Mouse (Mus musculus): ENCODE data around the gene Iqsec1. TPM values are rescaled to one million over a fixed set of nuclear protein-coding genes. Genes with fewer than 3 reads are reported as not detected.

Iqsec1 gene
- polyA plus RNA-seq, 1 experiment, result 41.7 TPM

DNA sequence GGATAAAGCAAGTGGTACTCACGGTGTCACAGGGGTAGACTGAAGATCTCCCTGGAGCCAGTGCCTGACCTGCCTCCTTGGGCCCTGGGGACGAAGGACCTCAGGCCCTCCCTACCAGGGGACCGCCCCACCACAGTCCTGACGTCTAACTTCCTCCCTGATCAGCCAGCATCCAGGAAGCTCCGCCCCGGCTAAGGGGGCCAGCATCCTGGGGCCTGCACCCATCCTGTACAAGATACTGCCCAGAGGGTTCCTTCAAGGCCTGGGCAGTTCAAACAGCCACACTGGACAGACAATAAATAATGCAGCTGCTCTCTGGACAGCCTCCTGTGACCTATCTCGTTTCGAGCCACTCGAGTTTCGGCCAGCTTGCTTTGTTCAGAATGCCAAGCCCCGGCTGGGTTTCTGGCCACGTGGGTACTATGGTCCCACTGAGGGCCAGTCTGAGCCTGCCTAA is 231.0 kb downstream of the Iqsec1 start:
- TF ChIP-seq POLR2A (IDR thresholded peaks at IDR 0.05; ENCODE audit: insufficient read depth, low read length) (no peak), EP300 (IDR thresholded peaks at IDR 0.05; ENCODE audit: insufficient read depth, low read depth, low read length) (no peak)
- no peaks in the 10 kb centered on the region for H3K27me3 ChIP-seq (ENCODE audit: control insufficient read depth, insufficient read depth, low read length, poor library complexity, severe bottlenecking)
- H3K4me1 ChIP-seq (ENCODE audit: control insufficient read depth, insufficient read depth, low read length), result peaks cover 2% of the 10 kb centered on the region
- H3K36me3 ChIP-seq (ENCODE audit: control insufficient read depth, insufficient read depth, low read length, poor library complexity, severe bottlenecking), result no peaks in the 10 kb centered on the region
- no peak overlapping the region for H3K4me3 ChIP-seq (ENCODE audit: low read depth, low read length)
- H3K27ac ChIP-seq (ENCODE audit: insufficient read depth, low read length), result no peak overlapping the region
- H3K9me3 ChIP-seq (replicated peaks; ENCODE audit: control insufficient read depth, insufficient read depth, low read length, poor library complexity, severe bottlenecking), result no peaks in the 10 kb centered on the region
- no peak overlapping the region for H3K9ac ChIP-seq (ENCODE audit: low read depth, poor library complexity, severe bottlenecking)

DNA sequence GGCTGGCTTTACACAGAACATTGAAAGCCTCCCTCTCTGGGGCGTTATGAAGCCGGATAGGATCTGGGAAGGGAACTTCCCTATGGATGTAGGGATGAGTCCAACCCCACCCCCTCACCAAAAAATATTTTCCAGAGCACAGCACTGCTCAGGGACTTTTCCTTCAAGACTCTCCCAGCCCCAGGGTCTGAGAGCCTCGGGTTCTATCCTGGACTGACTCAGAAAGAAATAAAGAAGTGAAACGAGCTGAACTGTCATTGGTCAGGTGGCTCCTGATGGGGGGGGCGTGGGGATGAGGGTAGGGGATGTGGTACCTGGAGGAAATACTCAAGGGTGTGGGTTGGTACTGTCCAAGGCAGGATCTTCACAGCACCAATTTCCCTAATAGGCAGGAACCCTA is 231.9 kb downstream of the Iqsec1 start:
- H3K9me3 ChIP-seq (replicated peaks; ENCODE audit: control insufficient read depth, insufficient read depth, low read length, poor library complexity, severe bottlenecking), result no peaks in the 10 kb centered on the region
- H3K27ac ChIP-seq (ENCODE audit: insufficient read depth, low read length), result no peak overlapping the region
- no peak overlapping the region for H3K9ac ChIP-seq (ENCODE audit: low read depth, poor library complexity, severe bottlenecking)
- TF ChIP-seq POLR2A (IDR thresholded peaks at IDR 0.05; ENCODE audit: insufficient read depth, low read length) (no peak), CTCF (IDR thresholded peaks at IDR 0.05; ENCODE audit: low read depth, low read length) (no peak), EP300 (IDR thresholded peaks at IDR 0.05; ENCODE audit: insufficient read depth, low read depth, low read length) (no peak)
- no peak overlapping the region for H3K4me3 ChIP-seq (ENCODE audit: low read depth, low read length)
- H3K36me3 ChIP-seq (ENCODE audit: control insufficient read depth, insufficient read depth, low read length, poor library complexity, severe bottlenecking), result no peaks in the 10 kb centered on the region
- H3K27me3 ChIP-seq (ENCODE audit: control insufficient read depth, insufficient read depth, low read length, poor library complexity, severe bottlenecking), result no peaks in the 10 kb centered on the region
- peaks cover 2% of the 10 kb centered on the region for H3K4me1 ChIP-seq (ENCODE audit: control insufficient read depth, insufficient read depth, low read length)

DNA sequence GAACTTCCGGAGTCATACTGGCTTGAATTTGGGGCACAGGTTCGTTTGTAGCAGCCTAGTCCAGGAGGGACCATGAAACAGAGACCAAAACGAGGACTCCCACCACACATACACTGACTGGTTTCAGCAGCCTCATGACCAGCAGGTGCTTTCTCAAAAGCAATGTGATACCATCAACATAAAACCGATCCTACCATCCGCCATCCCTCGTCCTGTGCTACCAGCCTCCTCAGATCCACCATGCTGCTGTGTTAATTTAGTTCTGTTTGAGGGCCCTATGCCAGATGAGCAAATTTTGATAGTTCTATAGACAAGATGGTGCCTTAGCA is 232.9 kb downstream of the Iqsec1 start:
- Histone ChIP-seq H3K36me3 (ENCODE audit: control insufficient read depth, insufficient read depth, low read length, poor library complexity, severe bottlenecking) (no peaks in the 10 kb centered on the region), H3K27ac (ENCODE audit: insufficient read depth, low read length) (no peak overlapping the region), H3K4me1 (ENCODE audit: control insufficient read depth, insufficient read depth, low read length) (peaks cover 2% of the 10 kb centered on the region), H3K4me3 (ENCODE audit: low read depth, low read length) (no peak overlapping the region), H3K9me3 (replicated peaks; ENCODE audit: control insufficient read depth, insufficient read depth, low read length, poor library complexity, severe bottlenecking) (no peaks in the 10 kb centered on the region), H3K27me3 (ENCODE audit: control insufficient read depth, insufficient read depth, low read length, poor library complexity, severe bottlenecking) (no peaks in the 10 kb centered on the region), H3K9ac (ENCODE audit: low read depth, poor library complexity, severe bottlenecking) (no peak overlapping the region)
- TF ChIP-seq POLR2A (IDR thresholded peaks at IDR 0.05; ENCODE audit: insufficient read depth, low read length), result no peak
- TF ChIP-seq CTCF (IDR thresholded peaks at IDR 0.05; ENCODE audit: low read depth, low read length), result no peak
- no peak for TF ChIP-seq EP300 (IDR thresholded peaks at IDR 0.05; ENCODE audit: insufficient read depth, low read depth, low read length)

DNA sequence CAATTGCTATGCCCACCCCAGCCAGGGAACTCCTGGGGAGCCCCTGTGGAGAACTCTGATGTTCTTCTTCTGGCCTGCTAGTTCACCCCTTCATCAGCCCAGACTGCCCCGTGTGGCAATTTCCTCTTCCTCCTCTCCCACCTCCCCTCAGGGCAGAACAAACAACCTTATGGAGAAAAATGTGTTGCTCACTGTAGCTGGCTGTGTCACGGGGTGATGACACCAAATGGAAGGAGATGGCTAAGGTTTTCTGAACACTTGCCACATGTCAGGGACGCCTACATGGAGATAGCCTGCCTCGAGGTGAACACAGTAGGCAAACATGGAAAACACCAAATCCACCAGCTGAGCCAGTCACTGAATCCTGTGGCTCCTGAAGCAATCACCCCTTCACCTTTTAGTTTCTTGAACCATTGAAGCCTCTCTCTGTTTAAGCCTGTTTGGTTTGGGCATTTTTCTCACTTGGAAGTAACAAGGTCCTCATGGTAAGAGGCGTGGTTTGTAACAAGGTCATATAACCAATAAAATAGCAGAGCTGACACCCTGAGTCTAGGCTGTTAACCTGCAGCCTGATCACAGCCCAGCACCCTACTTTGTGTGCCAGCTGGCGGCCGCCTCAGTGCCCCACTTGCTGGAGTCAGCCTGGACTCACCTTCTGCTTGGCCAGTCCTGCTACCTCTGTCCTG is 233.4 kb downstream of the Iqsec1 start:
- H3K9ac ChIP-seq (ENCODE audit: low read depth, poor library complexity, severe bottlenecking), result no peak overlapping the region
- no peaks in the 10 kb centered on the region for H3K36me3 ChIP-seq (ENCODE audit: control insufficient read depth, insufficient read depth, low read length, poor library complexity, severe bottlenecking)
- no peak for TF ChIP-seq POLR2A (IDR thresholded peaks at IDR 0.05; ENCODE audit: insufficient read depth, low read length)
- TF ChIP-seq CTCF (IDR thresholded peaks at IDR 0.05; ENCODE audit: low read depth, low read length), result no peak
- TF ChIP-seq EP300 (IDR thresholded peaks at IDR 0.05; ENCODE audit: insufficient read depth, low read depth, low read length), result no peak
- no peaks in the 10 kb centered on the region for H3K9me3 ChIP-seq (replicated peaks; ENCODE audit: control insufficient read depth, insufficient read depth, low read length, poor library complexity, severe bottlenecking)
- no peaks in the 10 kb centered on the region for H3K27me3 ChIP-seq (ENCODE audit: control insufficient read depth, insufficient read depth, low read length, poor library complexity, severe bottlenecking)
- H3K4me3 ChIP-seq (ENCODE audit: low read depth, low read length), result no peak overlapping the region
- H3K4me1 ChIP-seq (ENCODE audit: control insufficient read depth, insufficient read depth, low read length), result peaks cover 2% of the 10 kb centered on the region
- H3K27ac ChIP-seq (ENCODE audit: insufficient read depth, low read length), result no peak overlapping the region

DNA sequence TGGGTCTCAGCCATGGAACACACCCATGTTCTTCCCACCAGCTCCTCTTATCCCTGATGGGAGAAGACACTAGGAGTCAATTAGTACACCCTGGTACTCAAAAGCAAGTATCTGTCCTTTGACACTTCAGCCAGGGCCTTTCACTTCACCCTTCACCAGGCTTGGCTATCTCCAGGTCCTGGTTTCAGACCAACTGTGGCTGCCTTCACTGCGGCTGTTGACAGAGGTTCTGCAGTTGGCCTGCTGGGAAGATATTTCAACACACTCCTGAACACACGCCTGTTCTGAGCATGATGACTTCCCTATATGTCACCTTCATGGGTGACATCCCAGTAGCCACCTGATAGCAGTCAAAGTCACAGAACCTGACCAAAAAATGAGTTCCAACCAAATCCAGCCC is 234.4 kb downstream of the Iqsec1 start:
- TF ChIP-seq CTCF (IDR thresholded peaks at IDR 0.05; ENCODE audit: low read depth, low read length) (no peak), EP300 (IDR thresholded peaks at IDR 0.05; ENCODE audit: insufficient read depth, low read depth, low read length) (no peak), POLR2A (IDR thresholded peaks at IDR 0.05; ENCODE audit: insufficient read depth, low read length) (no peak)
- H3K36me3 ChIP-seq (ENCODE audit: control insufficient read depth, insufficient read depth, low read length, poor library complexity, severe bottlenecking), result no peaks in the 10 kb centered on the region
- no peaks in the 10 kb centered on the region for H3K4me1 ChIP-seq (ENCODE audit: control insufficient read depth, insufficient read depth, low read length)
- no peak overlapping the region for H3K9ac ChIP-seq (ENCODE audit: low read depth, poor library complexity, severe bottlenecking)
- H3K4me3 ChIP-seq (ENCODE audit: low read depth, low read length), result no peak overlapping the region
- H3K27ac ChIP-seq (ENCODE audit: insufficient read depth, low read length), result no peak overlapping the region
- no peaks in the 10 kb centered on the region for H3K27me3 ChIP-seq (ENCODE audit: control insufficient read depth, insufficient read depth, low read length, poor library complexity, severe bottlenecking)
- no peaks in the 10 kb centered on the region for H3K9me3 ChIP-seq (replicated peaks; ENCODE audit: control insufficient read depth, insufficient read depth, low read length, poor library complexity, severe bottlenecking)

DNA sequence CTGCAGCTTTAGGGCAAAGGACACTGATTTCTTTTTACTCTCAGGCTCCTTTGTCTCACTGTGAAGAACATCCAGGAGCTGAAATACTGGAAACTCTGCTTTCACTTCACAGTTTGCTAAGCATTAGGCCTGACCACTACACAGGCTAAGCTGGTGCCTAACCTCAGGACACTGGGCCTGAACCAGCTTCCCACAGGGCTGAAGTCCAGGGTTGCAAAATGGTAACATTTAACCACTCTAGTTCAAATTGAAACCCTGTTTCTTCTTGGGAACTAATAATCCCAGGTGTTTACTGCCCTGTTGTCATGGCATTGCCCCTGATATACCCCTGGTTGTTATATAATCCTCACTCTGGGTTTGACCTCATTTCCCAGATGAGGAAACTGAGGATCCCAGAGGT is 234.8 kb downstream of the Iqsec1 start:
- TF ChIP-seq EP300 (IDR thresholded peaks at IDR 0.05; ENCODE audit: insufficient read depth, low read depth, low read length) (no peak), CTCF (IDR thresholded peaks at IDR 0.05; ENCODE audit: low read depth, low read length) (no peak), POLR2A (IDR thresholded peaks at IDR 0.05; ENCODE audit: insufficient read depth, low read length) (no peak)
- H3K27ac ChIP-seq (ENCODE audit: insufficient read depth, low read length), result no peak overlapping the region
- no peaks in the 10 kb centered on the region for H3K27me3 ChIP-seq (ENCODE audit: control insufficient read depth, insufficient read depth, low read length, poor library complexity, severe bottlenecking)
- H3K4me3 ChIP-seq (ENCODE audit: low read depth, low read length), result no peak overlapping the region
- no peaks in the 10 kb centered on the region for H3K36me3 ChIP-seq (ENCODE audit: control insufficient read depth, insufficient read depth, low read length, poor library complexity, severe bottlenecking)
- no peaks in the 10 kb centered on the region for H3K9me3 ChIP-seq (replicated peaks; ENCODE audit: control insufficient read depth, insufficient read depth, low read length, poor library complexity, severe bottlenecking)
- no peaks in the 10 kb centered on the region for H3K4me1 ChIP-seq (ENCODE audit: control insufficient read depth, insufficient read depth, low read length)
- H3K9ac ChIP-seq (ENCODE audit: low read depth, poor library complexity, severe bottlenecking), result no peak overlapping the region
